Mouse (Mus musculus): ENCODE data around the gene Zfp618.

GRCm38 (mm10) chr4:62969526-62969925, 4.2 kb downstream of the Zfp618 start:
- TF ChIP-seq GATA1 (IDR thresholded peaks at IDR 0.05; ENCODE audit: borderline replicate concordance, low read length) (no peak), FLI1 (IDR thresholded peaks at IDR 0.05; ENCODE audit: low read length) (no peak)
